ENCODE assay signal across 8 mouse cellular contexts in genomic region chr13:62919647-62920341, GRCm38 (mm10). TPM values are rescaled to one million over a fixed set of nuclear protein-coding genes. Genes with fewer than 3 reads are reported as not detected.
DNase-seq lines count a peak whose midpoint lies in the region; ATAC-seq and TF ChIP-seq lines count a peak whose summit lies in the region.

No protein-coding gene starts in this region.

- DNase-seq in induced T-regulatory cell, adult 2 months (ENCODE audit: low read depth), result peak; percentile 78
- DNase-seq in ovary, postnatal 14 days (ENCODE audit: low spot score), result peak; percentile 70
- peak; percentile 80 for DNase-seq in thymus, postnatal 14 days

- H3K4me3 ChIP-seq in intestine, postnatal 0 days (ENCODE audit: low read depth, low read length), result no peak overlapping the region
- H3K4me3 ChIP-seq in intestine, embryonic 16.5 days (ENCODE audit: low read length), result no peak overlapping the region
- H3K4me3 ChIP-seq in bone marrow, adult 2 months (replicated peaks; ENCODE audit: control insufficient read depth, low read depth, low read length), result no peak overlapping the region
- H3K4me3 ChIP-seq in limb, embryonic 15.5 days, result no peak overlapping the region

- no peak for TF ChIP-seq POLR2A in bone marrow, adult 2 months (IDR thresholded peaks at IDR 0.05; ENCODE audit: borderline replicate concordance, control insufficient read depth, low read depth, low read length)

- H3K9ac ChIP-seq in intestine, postnatal 0 days (ENCODE audit: low read depth, low read length), result no peak overlapping the region
- H3K9ac ChIP-seq in intestine, embryonic 16.5 days (ENCODE audit: low read depth, low read length), result no peak overlapping the region
- no peak overlapping the region for H3K9ac ChIP-seq in limb, embryonic 15.5 days

- H3K9me3 ChIP-seq in intestine, postnatal 0 days (ENCODE audit: control insufficient read depth), result no peaks in the 10 kb centered on the region
- H3K9me3 ChIP-seq in intestine, embryonic 16.5 days (ENCODE audit: control insufficient read depth, low read length), result no peaks in the 10 kb centered on the region
- H3K9me3 ChIP-seq in limb, embryonic 15.5 days, result no peaks in the 10 kb centered on the region

- ATAC-seq in intestine, postnatal 0 days, result 0 out of 2 replicates have a peak, but pooled peaks have one; percentile 31
- ATAC-seq in intestine, embryonic 16.5 days, result no peak
- ATAC-seq in erythroblast, adult 5-6 weeks (replicated peaks; ENCODE audit: low FRiP score, poor library complexity, severe bottlenecking), result peak; percentile 49
- ATAC-seq in limb, embryonic 15.5 days (ENCODE audit: insufficient number of reproducible peaks, low FRiP score, low TSS enrichment, low read depth), result no peak

- H3K36me3 ChIP-seq in intestine, postnatal 0 days (ENCODE audit: control insufficient read depth, insufficient read depth), result no peaks in the 10 kb centered on the region
- no peaks in the 10 kb centered on the region for H3K36me3 ChIP-seq in intestine, embryonic 16.5 days (ENCODE audit: control insufficient read depth, insufficient read depth, low read length)
- H3K36me3 ChIP-seq in limb, embryonic 15.5 days, result no peaks in the 10 kb centered on the region

- no peaks in the 10 kb centered on the region for H3K27me3 ChIP-seq in intestine, postnatal 0 days (replicated peaks; ENCODE audit: control insufficient read depth, insufficient read depth, low read length)
- no peaks in the 10 kb centered on the region for H3K27me3 ChIP-seq in intestine, embryonic 16.5 days (replicated peaks; ENCODE audit: control insufficient read depth, insufficient read depth, low read length)
- H3K27me3 ChIP-seq in limb, embryonic 15.5 days, result no peaks in the 10 kb centered on the region

- H3K27ac ChIP-seq in intestine, postnatal 0 days (ENCODE audit: low read depth, low read length), result no peak overlapping the region
- H3K27ac ChIP-seq in intestine, embryonic 16.5 days (ENCODE audit: low read length), result no peak overlapping the region
- no peak overlapping the region for H3K27ac ChIP-seq in bone marrow, adult 2 months (ENCODE audit: control insufficient read depth, insufficient read depth, low read depth, low read length, poor library complexity)
- 0 out of 2 replicates have a peak overlapping the region, but pooled peaks have one; percentile 18 for H3K27ac ChIP-seq in limb, embryonic 15.5 days

- TF ChIP-seq CTCF in intestine, postnatal 0 days (IDR thresholded peaks at IDR 0.05; ENCODE audit: low read depth), result peak; percentile 81
- TF ChIP-seq CTCF in bone marrow, adult 2 months (IDR thresholded peaks at IDR 0.05; ENCODE audit: control insufficient read depth, insufficient read depth, low read length), result peak; percentile 83

- H3K4me1 ChIP-seq in intestine, postnatal 0 days (replicated peaks; ENCODE audit: control insufficient read depth, insufficient read depth, low read length), result peaks cover 4% of the 10 kb centered on the region; the same call in 1 of the 2 replicates
- H3K4me1 ChIP-seq in intestine, embryonic 16.5 days (ENCODE audit: control insufficient read depth, insufficient read depth, low read length), result no peaks in the 10 kb centered on the region
- no peaks in the 10 kb centered on the region for H3K4me1 ChIP-seq in bone marrow, adult 2 months (ENCODE audit: control insufficient read depth, insufficient read depth, low read length)
- H3K4me1 ChIP-seq in limb, embryonic 15.5 days, result peaks cover 10% of the 10 kb centered on the region; the same call in 1 of the 2 replicates

- 32% methylated on average over 11 of the region's 11 CpGs for WGBS in intestine, postnatal 0 days
- 33% methylated on average over 11 of the region's 11 CpGs for WGBS in intestine, embryonic 16.5 days
- 38% methylated on average over 11 of the region's 11 CpGs for WGBS in bone marrow, adult 2 months
- WGBS in limb, embryonic 15.5 days, result 27% methylated on average over 11 of the region's 11 CpGs

- H3K4me2 ChIP-seq in intestine, postnatal 0 days (replicated peaks; ENCODE audit: low read depth), result no peak overlapping the region
- no peak overlapping the region for H3K4me2 ChIP-seq in intestine, embryonic 16.5 days (ENCODE audit: low read depth, low read length)
- H3K4me2 ChIP-seq in limb, embryonic 15.5 days, result no peak overlapping the region

RNA-seq across cellular contexts. Expression of gene Fbp1, which starts 31.7 kb away (rescaled TPM):
- polyA plus RNA-seq in intestine, postnatal 0 days (2015; fragmentation: Nextera tagmentation; extraction: Ambion mirVana), result 529 and 593 TPM in 2 replicates
- polyA plus RNA-seq in intestine, embryonic 16.5 days (2015; fragmentation: Nextera tagmentation; extraction: Ambion mirVana), result 6.3 and 12.4 TPM in 2 replicates
- polyA plus RNA-seq in bone marrow, adult 2 months (2011; ENCODE audit: insufficient read depth, insufficient read length, low replicate concordance, missing spikeins), result 1.7 and 9.4 TPM in 2 replicates
- 7.1 TPM in 1 of 2 replicates, not detected in the other for total RNA-seq in erythroblast, adult 5-6 weeks (2015; ENCODE audit: low replicate concordance)
- total RNA-seq in erythroblast, adult 5-6 weeks (2017; ENCODE audit: low replicate concordance), result 0.28 and 4.9 TPM in 2 replicates
- polyA plus RNA-seq in limb, embryonic 15.5 days (2015; fragmentation: Nextera tagmentation; extraction: Ambion mirVana), result 1.4 and 1.5 TPM in 2 replicates

RNA-seq across cellular contexts. Expression of gene 2010111I01Rik, which starts 44.9 kb away (rescaled TPM):
- 72.7 and 73.3 TPM in 2 replicates for polyA plus RNA-seq in intestine, postnatal 0 days (2015; fragmentation: Nextera tagmentation; extraction: Ambion mirVana)
- 92.8 and 98.7 TPM in 2 replicates for polyA plus RNA-seq in intestine, embryonic 16.5 days (2015; fragmentation: Nextera tagmentation; extraction: Ambion mirVana)
- 31.2 and 47.5 TPM in 2 replicates for polyA plus RNA-seq in bone marrow, adult 2 months (2011; ENCODE audit: insufficient read depth, insufficient read length, low replicate concordance, missing spikeins)
- 3.8 and 10.2 TPM in 2 replicates for total RNA-seq in erythroblast, adult 5-6 weeks (2015; ENCODE audit: low replicate concordance)
- 6.4 and 10.6 TPM in 2 replicates for total RNA-seq in erythroblast, adult 5-6 weeks (2017; ENCODE audit: low replicate concordance)
- 240 and 248 TPM in 2 replicates for polyA plus RNA-seq in limb, embryonic 15.5 days (2015; fragmentation: Nextera tagmentation; extraction: Ambion mirVana)

Comparison
In these comparisons a context has a peak if more than half of its experiments do, and no peak if none do; other contexts are left out.
1. ATAC-seq: peak in intestine, postnatal 0 days (single experiment) and erythroblast, adult 5-6 weeks (single experiment); none in intestine, embryonic 16.5 days (single experiment) and limb, embryonic 15.5 days (single experiment).
2. RNA of gene Fbp1, which starts 31.7 kb away (polyA plus RNA-seq): 529 to 593 TPM in intestine, postnatal 0 days; 1.7 to 9.4 TPM in bone marrow, adult 2 months, 6.3 to 12.4 TPM in intestine, embryonic 16.5 days and 1.4 to 1.5 TPM in limb, embryonic 15.5 days; every median in the first group is over 10 times any median in the second.
3. Peak in every context shown above with its lines, with median percentiles within 50 percentile points of each other: DNase-seq.